Mouse (Mus musculus): ENCODE measurements around the gene Cdk18.
"Not testable (repeated sequence)": the region's sequence is repeated elsewhere in the genome, so short reads cannot be mapped to it uniquely, and the experiment has no call there.

Gene Cdk18

DNA sequence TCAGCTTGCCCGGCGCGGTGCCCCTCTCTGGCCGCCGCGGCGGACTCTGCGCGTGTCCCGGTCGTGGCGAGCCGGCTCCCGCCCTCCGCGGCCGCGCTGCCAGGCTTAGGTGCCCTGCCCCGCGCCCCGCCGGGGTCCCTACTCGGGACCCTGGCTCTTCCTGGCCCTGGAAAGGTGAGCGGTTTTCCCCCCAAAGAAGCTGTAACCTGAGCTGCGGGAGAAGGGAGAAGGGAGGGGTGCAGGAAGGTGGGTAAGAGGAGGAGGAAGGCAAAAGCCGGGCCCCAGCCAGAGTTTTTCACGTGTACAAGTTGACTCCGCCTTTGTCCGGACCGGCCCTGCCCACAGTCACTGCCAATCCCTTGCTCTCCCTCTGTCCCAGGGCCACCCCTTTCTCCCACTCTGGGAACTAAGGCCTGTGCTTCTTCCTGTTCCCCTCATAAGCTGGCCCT lies at the start of gene Cdk18:
TSS of gene Cdk18 (minus strand) at position 269 of the 449 bp plus-strand sequence.
- peak; percentile 30 for DNase-seq (ENCODE audit: low read depth)

DNA sequence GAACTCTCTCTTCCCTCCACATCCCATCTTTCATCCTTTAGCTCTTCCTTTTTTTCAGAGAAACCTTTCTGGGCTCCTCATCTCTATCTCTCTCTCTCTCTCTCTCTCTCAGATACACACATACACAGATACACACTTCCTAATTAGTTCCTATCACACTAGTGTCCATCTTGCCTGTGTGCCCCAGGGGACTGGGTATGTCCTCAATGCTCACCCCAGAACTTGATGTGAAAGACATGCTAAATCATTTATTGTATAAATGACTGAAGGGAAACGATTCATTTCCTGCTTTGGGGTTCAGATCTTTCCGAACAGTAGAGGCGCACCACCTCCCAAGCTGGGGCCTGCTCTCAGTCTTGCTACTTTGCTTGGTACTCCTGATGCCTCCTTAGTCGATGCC lies 49.7 kb upstream of the Cdk18 start:
- no peak for DNase-seq (ENCODE audit: low read depth)

GRCm38 (mm10) chr1:132188442-132189066 lies 49.1 kb upstream of the Cdk18 start:
- DNase-seq (ENCODE audit: low read depth), result no peak

- DNase-seq (ENCODE audit: low read depth), result no peak
These were observed 46.8 kb upstream of the Cdk18 start for GRCm38 (mm10) chr1:132186303-132186702.

- no peak for DNase-seq (ENCODE audit: low read depth)
These were observed 32.1 kb upstream of the Cdk18 start for GRCm38 (mm10) chr1:132171619-132172018.

GRCm38 (mm10) chr1:132170698-132171097 lies 31.2 kb upstream of the Cdk18 start:
- DNase-seq (ENCODE audit: low read depth), result no peak

DNA sequence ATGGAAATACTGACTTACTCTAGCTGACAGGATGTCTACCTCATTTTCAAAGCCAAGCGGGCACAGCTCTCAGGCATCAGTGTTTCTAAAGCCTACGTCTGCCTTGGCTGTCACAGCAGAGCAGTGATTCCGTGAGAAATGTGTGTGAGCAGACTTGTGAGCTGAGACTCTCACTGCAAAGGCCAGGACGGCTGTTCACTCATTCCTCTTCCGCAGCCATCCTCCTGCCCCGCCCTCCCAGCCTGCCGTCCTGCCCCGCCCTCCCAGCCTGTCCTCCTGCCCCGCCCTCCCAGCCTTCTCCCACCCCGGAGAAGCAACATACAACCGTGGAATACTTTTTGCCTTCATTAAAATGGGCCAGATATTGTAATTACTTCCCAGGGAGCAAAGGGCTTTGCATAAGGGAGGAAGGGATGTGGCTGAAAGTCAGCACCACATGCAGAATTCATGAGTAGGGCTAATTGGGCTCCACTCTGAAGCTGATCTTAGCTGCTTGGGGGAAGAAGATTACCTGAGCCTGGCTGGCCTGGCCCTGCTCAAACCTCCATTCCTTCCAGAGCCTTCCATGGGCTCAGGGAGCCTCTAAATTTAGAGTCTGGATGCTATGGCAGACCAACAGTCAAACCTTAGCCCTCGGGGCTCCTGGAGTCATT lies 28.8 kb upstream of the Cdk18 start:
- no peak for DNase-seq (ENCODE audit: low read depth)

- DNase-seq (ENCODE audit: low read depth), result no peak
These were observed 26.4 kb upstream of the Cdk18 start for GRCm38 (mm10) chr1:132165859-132166258.

DNA sequence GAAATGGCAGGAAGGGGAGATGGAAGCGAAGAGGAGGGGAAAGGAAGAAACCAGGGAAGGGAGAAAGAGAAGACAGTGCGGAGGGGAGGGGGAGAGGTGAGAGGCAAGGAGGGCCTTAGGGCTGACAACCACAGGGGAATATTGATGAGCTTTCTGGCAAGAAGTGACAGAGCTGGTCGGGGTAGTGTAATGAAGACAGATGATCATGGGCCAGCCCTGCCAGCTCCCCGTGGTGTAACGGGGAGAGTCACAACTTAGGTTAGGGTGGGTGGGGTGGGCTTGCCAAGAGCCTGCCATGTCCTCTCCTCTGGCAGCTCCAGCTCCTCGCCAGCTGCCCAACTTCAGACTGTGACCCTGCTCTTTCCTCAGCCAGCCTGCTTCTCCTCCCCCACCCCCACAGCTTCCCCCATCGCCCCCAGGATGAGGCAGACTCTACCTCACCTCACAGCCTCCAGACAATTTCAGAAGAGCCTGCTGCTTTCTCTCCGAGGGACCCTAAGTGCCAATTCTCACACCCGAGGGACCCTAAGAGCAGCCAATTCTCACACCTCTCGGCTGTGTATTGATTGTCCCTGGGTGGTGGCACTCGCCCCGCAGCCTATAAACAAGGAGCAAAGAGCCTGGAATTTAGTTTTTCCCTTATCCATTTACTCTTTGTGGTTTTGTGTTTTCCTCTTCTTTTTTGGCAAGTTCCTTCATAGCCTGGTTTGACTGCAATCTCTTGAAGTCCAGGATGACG lies 25.5 kb upstream of the Cdk18 start:
- DNase-seq (ENCODE audit: low read depth), result no peak

DNA sequence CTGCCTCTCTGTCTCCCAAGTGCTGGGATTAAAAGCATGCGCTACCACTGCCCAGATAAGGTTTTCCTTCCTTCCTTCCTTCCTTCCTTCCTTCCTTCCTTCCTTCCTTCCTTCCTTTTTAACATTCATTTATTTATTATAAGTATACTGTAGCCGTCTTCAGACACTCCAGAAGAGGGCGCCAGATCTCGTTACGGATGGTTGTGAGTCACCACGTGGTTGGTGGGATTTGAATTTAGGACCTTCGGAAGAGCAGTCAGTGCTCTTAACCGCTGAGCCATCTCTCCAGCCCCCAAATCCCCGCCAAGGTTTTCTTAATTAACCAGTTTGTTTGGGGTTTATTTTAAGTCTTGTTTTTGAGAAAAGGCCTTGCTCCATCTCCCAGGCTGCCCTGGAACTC lies 23.1 kb upstream of the Cdk18 start:
- not testable (repeated sequence) for DNase-seq (ENCODE audit: low read depth)

DNA sequence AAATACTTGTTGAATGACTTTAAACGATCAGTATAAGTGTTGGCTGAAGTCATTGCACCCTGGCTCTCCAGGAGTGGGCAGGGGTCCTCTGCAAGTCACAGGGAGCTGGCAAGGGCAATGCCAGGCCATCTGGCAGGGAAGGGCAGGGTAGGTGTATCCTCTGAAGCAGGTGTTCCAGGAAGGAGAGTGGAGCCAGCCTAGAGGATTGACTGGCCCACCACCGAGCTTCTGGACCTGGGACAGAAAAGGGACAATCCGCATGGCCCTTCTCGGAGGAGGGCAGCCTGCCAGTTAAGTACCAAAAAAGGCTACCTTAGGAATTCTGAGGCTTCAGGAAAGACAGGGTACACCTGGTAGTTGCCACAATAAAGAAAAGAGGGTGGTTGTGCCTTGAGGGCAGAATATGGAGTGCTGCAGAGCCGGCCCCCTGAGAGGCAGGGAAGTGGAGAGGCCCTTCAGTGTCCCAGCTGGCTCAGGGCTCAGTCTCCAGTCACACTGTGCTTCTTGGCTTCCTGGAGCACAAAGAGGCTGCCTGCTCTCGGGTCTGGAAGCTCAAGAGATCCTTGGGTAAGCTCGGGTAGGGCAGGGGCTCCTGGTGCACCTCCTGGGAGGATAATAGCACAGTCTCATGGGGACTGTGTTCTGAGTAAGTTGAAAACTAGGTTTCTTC lies 21.9 kb upstream of the Cdk18 start:
- DNase-seq (ENCODE audit: low read depth), result no peak

GRCm38 (mm10) chr1:132159681-132160080 lies 20.2 kb upstream of the Cdk18 start:
- no peak for DNase-seq (ENCODE audit: low read depth)

GRCm38 (mm10) chr1:132158741-132159140 lies 19.3 kb upstream of the Cdk18 start:
- DNase-seq (ENCODE audit: low read depth), result no peak

DNA sequence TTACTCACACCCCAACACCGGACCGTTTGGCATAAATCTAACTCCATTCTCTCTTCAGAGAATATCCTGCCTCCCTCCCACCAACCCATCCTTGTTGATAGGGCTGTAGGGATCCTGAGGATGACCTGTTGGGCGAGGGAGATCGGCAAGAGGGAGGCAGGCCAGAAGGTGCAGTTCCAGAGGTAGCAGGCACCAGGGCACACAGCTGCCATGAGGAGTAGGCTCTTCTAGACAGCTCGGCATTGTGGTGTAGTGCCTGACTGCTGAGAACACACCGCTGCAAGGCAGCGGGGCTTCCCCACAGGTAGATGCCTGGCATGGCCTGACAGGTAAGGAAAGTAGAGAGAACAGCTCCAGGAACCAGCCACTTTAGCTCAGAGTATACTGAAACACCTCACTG lies 18.3 kb upstream of the Cdk18 start:
- DNase-seq (ENCODE audit: low read depth), result no peak

DNA sequence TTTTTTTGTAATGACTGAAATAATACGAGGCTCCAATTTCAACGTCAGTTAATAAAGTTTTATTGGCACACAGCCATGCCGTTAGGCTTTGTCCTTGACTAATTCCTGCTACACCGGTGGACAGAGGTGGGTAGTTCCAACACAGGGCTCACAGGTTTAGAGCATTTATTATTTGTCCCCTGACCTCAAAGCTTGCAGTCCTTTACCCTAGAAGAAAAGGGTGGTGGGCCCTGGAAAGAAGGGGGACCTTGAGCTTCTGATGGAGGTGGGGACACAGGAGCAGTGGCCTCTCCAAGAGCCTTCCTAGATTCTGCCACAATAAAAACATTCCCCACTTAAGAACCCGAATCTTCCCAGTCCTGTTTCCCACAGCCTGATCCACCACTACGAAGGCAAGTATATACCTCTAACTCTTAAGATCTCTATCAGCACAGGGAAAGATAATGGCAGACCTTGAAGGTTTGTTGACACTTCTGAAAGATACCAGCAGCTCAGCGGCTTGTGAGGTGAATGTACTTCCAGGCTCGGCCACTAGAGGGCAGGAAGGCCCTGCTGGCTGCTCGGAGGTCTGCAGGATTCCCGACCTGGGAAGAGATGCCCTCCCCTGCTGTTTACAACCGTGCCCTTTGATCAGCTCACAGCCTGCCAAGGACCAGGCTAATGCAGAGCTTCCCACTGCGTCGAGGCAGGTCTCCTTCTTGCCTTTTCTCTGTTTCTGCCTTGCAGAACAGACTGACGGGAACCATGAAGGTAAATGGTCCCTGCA lies 17.7 kb upstream of the Cdk18 start:
- peak; percentile 44 for DNase-seq (ENCODE audit: low read depth)

- DNase-seq (ENCODE audit: low read depth), result peak; percentile 93
These were observed 16.3 kb upstream of the Cdk18 start for GRCm38 (mm10) chr1:132155737-132156136.

GRCm38 (mm10) chr1:132153691-132154090 lies 14.2 kb upstream of the Cdk18 start:
- DNase-seq (ENCODE audit: low read depth), result no peak

- DNase-seq (ENCODE audit: low read depth), result no peak
These were observed 13.7 kb upstream of the Cdk18 start for GRCm38 (mm10) chr1:132153086-132153690.

DNA sequence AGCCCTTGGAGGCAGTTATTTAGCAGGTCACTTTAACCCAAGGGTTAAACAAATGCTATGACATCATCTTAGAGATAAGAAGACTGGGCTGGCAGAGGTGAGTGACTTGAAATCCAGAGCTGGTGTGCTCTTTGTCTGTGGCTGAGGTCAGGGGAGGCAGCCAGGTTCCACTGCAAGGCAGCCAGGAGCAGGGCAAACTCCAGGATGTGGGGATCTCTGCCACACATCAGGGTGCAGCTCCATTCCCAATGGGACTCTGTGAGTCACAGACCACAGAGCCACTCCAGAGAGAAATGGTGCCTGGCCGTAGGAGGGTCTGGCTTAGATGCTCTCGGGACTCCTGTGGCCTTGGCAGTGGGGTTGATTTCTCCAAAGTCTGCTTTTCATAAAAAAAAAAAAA lies 12.4 kb upstream of the Cdk18 start:
- DNase-seq (ENCODE audit: low read depth), result no peak

GRCm38 (mm10) chr1:132150817-132151601 lies 11.5 kb upstream of the Cdk18 start:
- DNase-seq (ENCODE audit: low read depth), result no peak

GRCm38 (mm10) chr1:132150171-132150570 lies 10.7 kb upstream of the Cdk18 start:
- no peak for DNase-seq (ENCODE audit: low read depth)

Measured in c-Kit-positive CD71-negative TER-119-negative erythroid progenitor cells, embryonic 14.5 days (primary cell).